Mouse (Mus musculus) MEL (cell line): ENCODE data around the gene Mks1. TPM values are rescaled to one million over a fixed set of nuclear protein-coding genes. Genes with fewer than 3 reads are reported as not detected.
A peak's percentile ranks its signal among the peaks of the same experiment; 100 is the strongest.

Experiments used
- DNase-seq: peaks from one replicate; pipeline ENCODE4 v3.0.0; 2011; ENCODE audit warnings: low read depth, low spot score
- H3K27ac ChIP-seq: 2 replicates; pipeline ENCODE4 v1.5.1; 2012; ENCODE audit warnings: low read depth, mild to moderate bottlenecking, control low read depth, low read length, moderate library complexity; ENCODE audit not compliant: control insufficient read depth
- H3K27me3 ChIP-seq, 2 experiments: fragments of 150-350 bp in 1 of 2; sonication (generic) in 1 of 2; 2 replicates each; pipeline ENCODE4 v1.6.1; 2012; ENCODE audit warnings: low read length in 2 of 2, mild to moderate bottlenecking in 2 of 2, improper control_type of control experiment in 1 of 2, moderate library complexity in 1 of 2; ENCODE audit not compliant: insufficient read depth in 2 of 2, control insufficient read depth in 1 of 2
- H3K36me3 ChIP-seq, 2 experiments: 2 replicates each; pipeline ENCODE4 v1.6.1; 2012 to 2014; ENCODE audit warnings: low read length in 2 of 2, improper control_type of control experiment in 1 of 2, inconsistent platforms in 1 of 2, mild to moderate bottlenecking in 1 of 2; ENCODE audit not compliant: insufficient read depth in 2 of 2, control insufficient read depth in 1 of 2
- H3K4me1 ChIP-seq, 2 experiments: fragments of 150-350 bp in 1 of 2; sonication (generic) in 1 of 2; 2 replicates each; pipeline ENCODE4 v1.6.1; 2012; ENCODE audit warnings: low read length in 2 of 2, improper control_type of control experiment in 1 of 2, mild to moderate bottlenecking in 1 of 2; ENCODE audit not compliant: insufficient read depth in 2 of 2, control insufficient read depth in 1 of 2
- H3K4me3 ChIP-seq, 2 experiments: fragments of 150-350 bp in 1 of 2; sonication (generic) in 1 of 2; 2 replicates each; pipeline ENCODE4 v1.5.1; 2012; ENCODE audit warnings: low read depth in 2 of 2, low read length in 2 of 2, mild to moderate bottlenecking in 2 of 2, moderate library complexity in 2 of 2, control low read depth in 1 of 2, improper control_type of control experiment in 1 of 2; ENCODE audit not compliant: control insufficient read depth in 1 of 2, insufficient read depth in 1 of 2
- H3K79me2 ChIP-seq: 2 replicates; pipeline ENCODE4 v1.6.1; 2012; ENCODE audit warnings: mild to moderate bottlenecking, low read length, moderate library complexity; ENCODE audit not compliant: control insufficient read depth, poor library complexity, insufficient read depth
- H3K9ac ChIP-seq: 2 replicates; pipeline ENCODE4 v1.6.1; 2012; ENCODE audit warnings: low read depth, mild to moderate bottlenecking, control low read depth, low read length, moderate library complexity; ENCODE audit not compliant: control insufficient read depth, poor library complexity, severe bottlenecking
- H3K9me3 ChIP-seq: fragments of 150-350 bp; sonication (generic); replicated peaks from 2 replicates; pipeline ENCODE4 v1.6.1; 2012; ENCODE audit warnings: mild to moderate bottlenecking, low read length, improper control_type of control experiment, moderate library complexity; ENCODE audit not compliant: insufficient read depth
- BHLHE40 ChIP-seq: IDR thresholded peaks from 2 replicates; pipeline ENCODE4 v1.6.1; 2012; ENCODE audit warnings: low read depth, mild to moderate bottlenecking, inconsistent platforms, low read length, improper control_type of control experiment, borderline replicate concordance
- CHD1 ChIP-seq: IDR thresholded peaks from 2 replicates; pipeline ENCODE4 v1.6.1; 2012; ENCODE audit warnings: low read depth, mild to moderate bottlenecking, inconsistent platforms, low read length, improper control_type of control experiment
- CHD2 ChIP-seq: IDR thresholded peaks from 2 replicates; pipeline ENCODE4 v1.6.1; 2011; ENCODE audit warnings: low read length, improper control_type of control experiment
- CTCF ChIP-seq, 3 experiments: IDR thresholded peaks in 2 of 3; conservative IDR thresholded peaks in 1 of 3; 2 replicates each; pipeline ENCODE4 v1.5.1; 2011 to 2012; ENCODE audit warnings: low read length in 3 of 3, low read depth in 2 of 3, mild to moderate bottlenecking in 2 of 3, improper control_type of control experiment in 1 of 3, inconsistent platforms in 1 of 3, mixed read lengths in 1 of 3, moderate library complexity in 1 of 3; ENCODE audit not compliant: control insufficient read depth in 1 of 3, insufficient read depth in 1 of 3, poor library complexity in 1 of 3, severe bottlenecking in 1 of 3
- ELF1 ChIP-seq: IDR thresholded peaks from 2 replicates; pipeline ENCODE4 v1.6.1; 2014; ENCODE audit warnings: low read depth, mild to moderate bottlenecking, inconsistent platforms, low read length, improper control_type of control experiment, moderate library complexity
- EP300 ChIP-seq, 2 experiments: IDR thresholded peaks; 2 replicates each; pipeline ENCODE4 v1.6.1; 2011; ENCODE audit warnings: improper control_type of control experiment in 2 of 2, low read length in 2 of 2, low read depth in 1 of 2, mild to moderate bottlenecking in 1 of 2
- ETS1 ChIP-seq: IDR thresholded peaks from 2 replicates; pipeline ENCODE4 v1.6.1; 2012; ENCODE audit warnings: low read depth, mild to moderate bottlenecking, inconsistent platforms, low read length, improper control_type of control experiment, moderate library complexity
- GABPA ChIP-seq: IDR thresholded peaks from 2 replicates; pipeline ENCODE4 v1.6.1; 2012; ENCODE audit warnings: low read depth, mild to moderate bottlenecking, inconsistent platforms, low read length, improper control_type of control experiment, moderate library complexity
- GATA1 ChIP-seq: IDR thresholded peaks from 2 replicates; pipeline ENCODE4 v1.6.1; 2011; ENCODE audit warnings: low read depth, low read length, improper control_type of control experiment
- HCFC1 ChIP-seq: IDR thresholded peaks from 2 replicates; pipeline ENCODE4 v1.6.1; 2012; ENCODE audit warnings: low read depth, mild to moderate bottlenecking, inconsistent platforms, low read length, improper control_type of control experiment, moderate library complexity
- JUND ChIP-seq: IDR thresholded peaks from 2 replicates; pipeline ENCODE4 v1.6.1; 2011; ENCODE audit warnings: low read depth, mild to moderate bottlenecking, improper control_type of control experiment, low read length
- KAT2A ChIP-seq: conservative IDR thresholded peaks from 2 replicates; pipeline ENCODE4 v1.6.1; 2012; ENCODE audit warnings: low read depth, low read length, improper control_type of control experiment, inconsistent platforms
- MAFK ChIP-seq: IDR thresholded peaks from 2 replicates; pipeline ENCODE4 v1.6.1; 2011; ENCODE audit warnings: low read depth, mild to moderate bottlenecking, low read length, improper control_type of control experiment, borderline replicate concordance
- MAZ ChIP-seq: IDR thresholded peaks from 2 replicates; pipeline ENCODE4 v1.6.1; 2012; ENCODE audit warnings: low read depth, mild to moderate bottlenecking, inconsistent platforms, low read length, improper control_type of control experiment
- MXI1 ChIP-seq: IDR thresholded peaks from 2 replicates; pipeline ENCODE4 v1.6.1; 2011; ENCODE audit warnings: mild to moderate bottlenecking, low read depth, low read length, improper control_type of control experiment
- MYB ChIP-seq: IDR thresholded peaks from 2 replicates; pipeline ENCODE4 v1.6.1; 2011; ENCODE audit warnings: mild to moderate bottlenecking, low read depth, low read length, improper control_type of control experiment
- NELFE ChIP-seq: IDR thresholded peaks from 2 replicates; pipeline ENCODE4 v1.6.1; 2011; ENCODE audit warnings: low read depth, low read length, improper control_type of control experiment
- NRF1 ChIP-seq: IDR thresholded peaks from 2 replicates; pipeline ENCODE4 v1.6.1; 2014; ENCODE audit warnings: low read depth, mild to moderate bottlenecking, inconsistent platforms, low read length, improper control_type of control experiment, moderate library complexity; ENCODE audit not compliant: poor library complexity, insufficient read depth, severe bottlenecking
- POLR2A ChIP-seq, 2 experiments: IDR thresholded peaks; 2 replicates each; pipeline ENCODE4 v1.6.1; 2011 to 2012; ENCODE audit warnings: low read length in 2 of 2, mild to moderate bottlenecking in 2 of 2, control low read depth in 1 of 2, improper control_type of control experiment in 1 of 2, low read depth in 1 of 2, moderate library complexity in 1 of 2; ENCODE audit not compliant: control insufficient read depth in 1 of 2, insufficient read depth in 1 of 2, poor library complexity in 1 of 2
- POLR2AphosphoS5 ChIP-seq: IDR thresholded peaks from 2 replicates; pipeline ENCODE4 v1.6.1; 2012; ENCODE audit warnings: low read depth, borderline replicate concordance, mild to moderate bottlenecking, inconsistent platforms, low read length, moderate library complexity, mixed read lengths
- RCOR1 ChIP-seq: IDR thresholded peaks from 2 replicates; pipeline ENCODE4 v1.6.1; 2012; ENCODE audit warnings: low read depth, mild to moderate bottlenecking, inconsistent platforms, low read length, improper control_type of control experiment
- SIN3A ChIP-seq: IDR thresholded peaks from 2 replicates; pipeline ENCODE4 v1.6.1; 2012; ENCODE audit warnings: low read length, improper control_type of control experiment, inconsistent platforms
- TAL1 ChIP-seq: IDR thresholded peaks from 2 replicates; pipeline ENCODE4 v1.6.1; 2012; ENCODE audit warnings: mild to moderate bottlenecking, inconsistent platforms, low read length, moderate library complexity, mixed read lengths
- USF1 ChIP-seq: IDR thresholded peaks from 2 replicates; pipeline ENCODE4 v1.6.1; 2014; ENCODE audit warnings: low read depth, mild to moderate bottlenecking, inconsistent platforms, low read length, improper control_type of control experiment, moderate library complexity
- USF2 ChIP-seq, 2 experiments: IDR thresholded peaks; 2 replicates each; pipeline ENCODE4 v1.6.1; 2011 to 2012; ENCODE audit warnings: improper control_type of control experiment in 2 of 2, low read length in 2 of 2, borderline replicate concordance in 1 of 2, inconsistent platforms in 1 of 2, low read depth in 1 of 2, mild to moderate bottlenecking in 1 of 2; ENCODE audit not compliant: insufficient read depth in 1 of 2
- ZC3H11A ChIP-seq: IDR thresholded peaks from 2 replicates; pipeline ENCODE4 v1.6.1; 2012; ENCODE audit warnings: low read depth, mild to moderate bottlenecking, inconsistent platforms, low read length, improper control_type of control experiment
- ZNF384 ChIP-seq: IDR thresholded peaks from 2 replicates; pipeline ENCODE4 v1.6.1; 2012; ENCODE audit warnings: low read depth, mild to moderate bottlenecking, inconsistent platforms, low read length, improper control_type of control experiment
- polyA plus RNA-seq, 2 experiments: library from polyadenylated mRNA; stranded (reverse) in 1 of 2; unstranded in 1 of 2; fragments of >175 nt in 1 of 2; fragments of >200 nt in 1 of 2; gene quantifications; 2 replicates each; pipeline versions ENCODE4 v1.2.1 to v1.2.4; 2012; ENCODE audit warnings: low replicate concordance in 2 of 2, low read depth in 1 of 2; ENCODE audit not compliant: insufficient read length in 2 of 2, insufficient read depth in 1 of 2, missing spikeins in 1 of 2
- total RNA-seq: library from RNA; depleted of rRNA; stranded (reverse); fragments of 300-350 nt; gene quantifications from 2 replicates; pipeline ENCODE4 v1.2.3, GENCODE M21; 2012

Gene Mks1
- total and polyA plus RNA-seq, 3 experiments = 3.3 to 6.1 TPM; not detected in 1

- H3K4me3 ChIP-seq = no peak overlapping the region
- DNase-seq = no peak
- no peaks in the 10 kb centered on the region for H3K79me2 ChIP-seq
- H3K36me3 ChIP-seq = no peaks in the 10 kb centered on the region; a peak in 1 of 4 replicates
- peaks cover 5 to 6% of the 10 kb centered on the region in 2 experiments; a peak in 2 of 4 replicates for H3K27me3 ChIP-seq
- no peak overlapping the region for H3K9ac ChIP-seq
- TF ChIP-seq USF1 (no peak), ZC3H11A (no peak), MXI1 (no peak), MAZ (no peak), JUND (no peak), GATA1 (no peak), CTCF (IDR thresholded peaks at IDR 0.05 in 2 of 3, conservative IDR thresholded peaks at IDR 0.05 in 1 of 3; ENCODE audit: control insufficient read depth in 1 of 3, insufficient read depth in 1 of 3, low read depth in 2 of 3, low read length in 3 of 3, poor library complexity in 1 of 3, severe bottlenecking in 1 of 3) (no peak), HCFC1 (no peak), MAFK (no peak), POLR2A (IDR thresholded peaks at IDR 0.05; ENCODE audit: control insufficient read depth in 1 of 2, insufficient read depth in 1 of 2, low read depth in 1 of 2, low read length in 2 of 2, poor library complexity in 1 of 2) (no peak), USF2 (IDR thresholded peaks at IDR 0.05; ENCODE audit: borderline replicate concordance in 1 of 2, insufficient read depth in 1 of 2, low read depth in 1 of 2, low read length in 2 of 2) (no peak), ETS1 (no peak), POLR2AphosphoS5 (no peak), BHLHE40 (no peak), ZNF384 (no peak)
- TF ChIP-seq, all 39 proteins: peak for 0
- Histone ChIP-seq H3K27ac (no peak overlapping the region), H3K4me1 (peaks cover 0 to 6% of the 10 kb centered on the region in 2 experiments; a peak in 2 of 4 replicates), H3K9me3 (no peaks in the 10 kb centered on the region)
These were observed 45.6 kb upstream of the Mks1 start for GRCm38 (mm10) chr11:87807433-87807832.

- no peaks in the 10 kb centered on the region; a peak in 1 of 4 replicates for H3K36me3 ChIP-seq
- no peak overlapping the region for H3K27ac ChIP-seq
- H3K4me3 ChIP-seq = no peak overlapping the region
- H3K27me3 ChIP-seq = peaks cover 5 to 6% of the 10 kb centered on the region in 2 experiments; a peak in 2 of 4 replicates
- H3K4me1 ChIP-seq = peaks cover 0 to 6% of the 10 kb centered on the region in 2 experiments; a peak in 2 of 4 replicates
- peak; percentile 53 for DNase-seq
- no peak overlapping the region for H3K9ac ChIP-seq
- no peaks in the 10 kb centered on the region for H3K9me3 ChIP-seq
- no peaks in the 10 kb centered on the region for H3K79me2 ChIP-seq
- TF ChIP-seq BHLHE40 = no peak
- no peak for TF ChIP-seq GABPA
- TF ChIP-seq KAT2A = no peak
- no peak for TF ChIP-seq CHD2
- no peak for TF ChIP-seq GATA1
- no peak for TF ChIP-seq CTCF (IDR thresholded peaks at IDR 0.05 in 2 of 3, conservative IDR thresholded peaks at IDR 0.05 in 1 of 3; ENCODE audit: control insufficient read depth in 1 of 3, insufficient read depth in 1 of 3, low read depth in 2 of 3, low read length in 3 of 3, poor library complexity in 1 of 3, severe bottlenecking in 1 of 3)
- no peak for TF ChIP-seq SIN3A
- TF ChIP-seq CHD1 = no peak
- TF ChIP-seq NELFE = no peak
- TF ChIP-seq USF1 = no peak
- TF ChIP-seq POLR2AphosphoS5 = no peak
- TF ChIP-seq MYB = no peak
- no peak for TF ChIP-seq ELF1
- no peak for TF ChIP-seq TAL1
- TF ChIP-seq ZNF384 = no peak
- no peak for TF ChIP-seq RCOR1
- no peak for TF ChIP-seq NRF1
- no peak for TF ChIP-seq EP300 (IDR thresholded peaks at IDR 0.05; ENCODE audit: low read depth in 1 of 2, low read length in 2 of 2)
- TF ChIP-seq POLR2A (IDR thresholded peaks at IDR 0.05; ENCODE audit: control insufficient read depth in 1 of 2, insufficient read depth in 1 of 2, low read depth in 1 of 2, low read length in 2 of 2, poor library complexity in 1 of 2) = no peak
These were observed 44.8 kb upstream of the Mks1 start for GRCm38 (mm10) chr11:87808236-87808635.
